Mouse (Mus musculus) heart, adult 2 months (tissue): Measurements from ENCODE around the gene Plscr2. TPM values are rescaled to one million over a fixed set of nuclear protein-coding genes. Genes with fewer than 3 reads are reported as not detected.

Experiments used
- DNase-seq, 2 experiments: peaks; one replicate each; pipeline ENCODE4 v3.0.0; 2021
- H3K27ac ChIP-seq: fragments of 200-600 bp; 2 replicates; pipeline ENCODE4 v1.8.1; 2022
- H3K27me3 ChIP-seq: fragments of 200-500 bp; 2 replicates; pipeline ENCODE4 v1.6.1; 2012; ENCODE audit warnings: mild to moderate bottlenecking, low read length, inconsistent platforms, mixed read lengths; ENCODE audit not compliant: control insufficient read depth, insufficient read depth
- H3K36me3 ChIP-seq: fragments of 200-500 bp; 2 replicates; pipeline ENCODE4 v1.6.1; 2012; ENCODE audit warnings: low read length, inconsistent platforms; ENCODE audit not compliant: control insufficient read depth, insufficient read depth
- H3K4me1 ChIP-seq: fragments of 200-500 bp; 2 replicates; pipeline ENCODE4 v1.6.1; 2011; ENCODE audit warnings: low read length; ENCODE audit not compliant: control insufficient read depth, insufficient read depth
- H3K4me3 ChIP-seq: fragments of 200-600 bp; 2 replicates; pipeline ENCODE4 v1.8.1; 2022
- H3K79me2 ChIP-seq: fragments of 200-500 bp; replicated peaks from 2 replicates; pipeline ENCODE4 v1.6.1; 2012; ENCODE audit warnings: mild to moderate bottlenecking, inconsistent platforms, low read length, moderate library complexity, mixed read lengths; ENCODE audit not compliant: control insufficient read depth, insufficient read depth
- H3K9ac ChIP-seq: fragments of 200-500 bp; 2 replicates; pipeline ENCODE4 v1.6.1; 2012; ENCODE audit warnings: low read depth, mild to moderate bottlenecking, control low read depth, inconsistent platforms, low read length, mixed read lengths
- CTCF ChIP-seq: fragments of 200-600 bp; IDR thresholded peaks from 2 replicates; pipeline ENCODE4 v1.8.1; 2022; ENCODE audit warnings: antibody characterized with exemption, mild to moderate bottlenecking, moderate library complexity
- EP300 ChIP-seq: fragments of 200-500 bp; IDR thresholded peaks from 2 replicates; pipeline ENCODE4 v1.6.1; 2011; ENCODE audit warnings: low read depth, low read length, control low read depth; ENCODE audit not compliant: insufficient read depth
- POLR2A ChIP-seq: fragments of 200-500 bp; IDR thresholded peaks from 2 replicates; pipeline ENCODE4 v1.6.1; 2011; ENCODE audit warnings: mild to moderate bottlenecking, low read depth, low read length, control low read depth; ENCODE audit not compliant: insufficient read depth
- WGBS: fragments of 180-500 bp; shearing (Covaris S2); methylation state at CpG from one replicate; pipeline ENCODE4 v1.1.7; 2018; 5-methylcytosine and 5-hydroxymethylcytosine counted together
- intact Hi-C: fragments of 180-260 bp; cut with DNase I; formaldehyde crosslinking; loops from one replicate; pipeline ENCODE4 v1.15.1; 2025
- long read RNA-seq: library from polyadenylated mRNA; stranded (forward); transcript quantifications from one replicate; pipeline ENCODE4 v2.0.0, GENCODE M21; 2021
- polyA plus RNA-seq: library from polyadenylated mRNA; depleted of rRNA; stranded (reverse); fragments of >200 nt; gene quantifications from 2 replicates; pipeline ENCODE4 v1.2.3, GENCODE M21; 2012; rRNA removed
- total RNA-seq, 2 experiments: library from RNA; stranded (reverse); gene quantifications; 2 replicates each; pipeline ENCODE4 v1.2.3; 2021

Gene Plscr2
- 10 to 100 TPM; 25.1 to 27.1 TPM for total RNA-seq
- 12.1 and 21.0 TPM in 2 replicates for polyA plus RNA-seq
- long read RNA-seq, transcript Plscr2-205 (8 exons, 1,900 nt) = major isoform, 14 of 23 reads
- long read RNA-seq, partial matches to known transcripts = 0 of 23 reads
- long read RNA-seq, other reads (novel, unspliced or antisense) = 6 of 23 reads

DNA sequence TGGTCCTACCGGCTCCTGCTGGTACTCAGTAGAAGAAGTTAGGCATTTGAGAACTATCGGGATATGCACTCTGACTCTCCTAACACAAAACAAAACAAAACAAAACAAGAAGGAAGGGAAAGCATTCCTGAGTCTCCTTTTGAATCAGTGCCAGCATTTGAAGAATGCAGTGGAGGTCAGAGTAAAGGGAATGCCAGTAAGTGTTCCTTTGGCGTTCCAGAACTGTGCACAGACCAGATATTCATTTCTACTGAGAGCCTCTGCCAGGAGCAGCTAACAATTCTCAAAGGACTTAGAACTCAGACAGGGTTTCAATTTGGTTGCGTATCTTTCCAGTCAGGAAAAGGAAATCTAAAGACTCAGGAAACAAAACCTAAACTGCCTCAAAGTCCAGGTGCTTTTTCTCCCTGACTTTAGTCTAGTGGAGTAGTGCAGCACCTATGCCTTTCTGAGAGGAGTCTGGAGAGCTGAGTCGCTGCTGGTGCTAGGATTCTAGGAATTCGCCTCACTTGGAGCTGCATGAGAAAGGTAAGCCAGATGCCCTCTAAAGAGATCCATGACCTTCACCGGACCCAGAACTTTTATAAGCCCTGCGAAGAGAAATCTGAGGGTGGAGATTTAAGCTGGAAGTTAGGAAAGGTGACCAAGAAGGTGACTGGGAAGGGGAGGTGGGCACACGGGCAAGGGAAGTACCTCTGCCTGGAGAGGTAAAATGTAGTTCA is at the start of gene Plscr2:
TSS of gene Plscr2 (plus strand) at position 117 of the 722 bp plus-strand sequence.
- Histone ChIP-seq H3K9ac (peak within 1 kb of the TSS; percentile 99), H3K27ac (peak within 1 kb of the TSS; percentile 97), H3K4me1 (peaks cover 9% of the 10 kb centered on the region), H3K27me3 (no peaks in the 10 kb centered on the region), H3K79me2 (no peaks in the 10 kb centered on the region), H3K4me3 (peak within 1 kb of the TSS; percentile 50), H3K36me3 (peaks cover 23% of the 10 kb centered on the region)
- WGBS = 19% methylated on average over 9 of the region's 9 CpGs
- DNase-seq = peak in 1 of 2 experiments; percentile 56
- intact Hi-C loops = loop anchor here (1.0 to 10.0 kb wide), 6 partner anchors 25 to 269 kb away; partner anchors contain the start of genes Plod2 and Plscr4
- TF ChIP-seq CTCF = no peak
- TF ChIP-seq POLR2A = peak; percentile 70

DNA sequence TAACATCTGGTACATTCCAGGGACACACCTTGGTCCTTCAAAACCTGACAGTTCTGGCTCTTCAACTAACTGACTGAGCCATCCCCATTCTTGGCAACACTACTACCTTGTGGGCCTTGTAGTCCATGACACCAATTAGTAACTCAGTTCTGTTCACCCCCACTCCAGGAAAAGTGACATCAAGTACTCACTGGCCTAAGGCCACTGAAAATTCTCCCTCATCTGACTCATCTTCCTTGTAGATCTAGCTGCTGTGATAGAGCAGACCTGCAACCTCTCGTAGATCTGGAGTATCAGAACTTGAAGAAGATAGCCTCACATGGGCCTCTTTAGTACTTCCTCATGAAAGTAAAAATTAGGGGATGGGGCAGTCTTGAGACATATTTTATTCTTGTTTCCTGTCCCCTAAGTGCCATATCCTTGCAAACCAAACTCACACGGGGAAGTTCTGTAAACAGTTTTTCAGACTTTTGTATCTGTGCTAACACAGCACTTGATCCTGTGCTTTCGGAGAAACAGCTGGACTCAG is 49.2 kb upstream of the Plscr2 start:
- H3K4me1 ChIP-seq = peaks cover 6% of the 10 kb centered on the region
- intact Hi-C loops = no loop called here
- peaks cover 8% of the 10 kb centered on the region for H3K36me3 ChIP-seq
- no peak for DNase-seq
- peak overlapping the region; percentile 18 for H3K4me3 ChIP-seq
- WGBS = 53% methylated on average over 3 of the region's 3 CpGs
- H3K27me3 ChIP-seq = no peaks in the 10 kb centered on the region
- H3K9ac ChIP-seq = peak overlapping the region; percentile 30; the same call in 1 of the 2 replicates
- TF ChIP-seq POLR2A (no peak), EP300 (no peak), CTCF (no peak)
- H3K79me2 ChIP-seq = no peaks in the 10 kb centered on the region
- H3K27ac ChIP-seq = peak overlapping the region; percentile 86

DNA sequence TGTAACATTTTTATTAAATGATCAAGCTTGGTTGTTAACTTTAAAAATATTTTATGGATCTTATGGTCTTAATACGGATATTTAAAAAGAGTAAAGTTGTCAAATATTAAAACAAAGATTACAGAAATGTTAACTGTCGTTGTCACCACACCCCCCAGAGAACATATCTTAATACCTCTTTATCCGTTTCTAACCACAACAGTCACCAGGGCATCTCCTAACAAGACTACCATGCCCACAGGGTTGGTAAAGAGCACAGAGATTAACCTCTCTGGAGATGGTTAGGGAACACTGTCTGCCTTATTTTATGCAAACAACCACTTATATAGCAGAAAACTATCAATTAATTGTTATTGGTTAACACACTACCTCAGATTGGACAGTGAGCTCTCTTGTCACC is 48.6 kb upstream of the Plscr2 start:
- no peaks in the 10 kb centered on the region for H3K27me3 ChIP-seq
- peaks cover 6% of the 10 kb centered on the region for H3K4me1 ChIP-seq
- H3K4me3 ChIP-seq = peak overlapping the region; percentile 18
- 74% methylated on average over 3 of the region's 3 CpGs for WGBS
- intact Hi-C loops = no loop called here
- H3K9ac ChIP-seq = no peak overlapping the region
- TF ChIP-seq CTCF (no peak), EP300 (no peak), POLR2A (no peak)
- peaks cover 8% of the 10 kb centered on the region for H3K36me3 ChIP-seq
- H3K27ac ChIP-seq = peak overlapping the region; percentile 86
- H3K79me2 ChIP-seq = no peaks in the 10 kb centered on the region
- no peak for DNase-seq

DNA sequence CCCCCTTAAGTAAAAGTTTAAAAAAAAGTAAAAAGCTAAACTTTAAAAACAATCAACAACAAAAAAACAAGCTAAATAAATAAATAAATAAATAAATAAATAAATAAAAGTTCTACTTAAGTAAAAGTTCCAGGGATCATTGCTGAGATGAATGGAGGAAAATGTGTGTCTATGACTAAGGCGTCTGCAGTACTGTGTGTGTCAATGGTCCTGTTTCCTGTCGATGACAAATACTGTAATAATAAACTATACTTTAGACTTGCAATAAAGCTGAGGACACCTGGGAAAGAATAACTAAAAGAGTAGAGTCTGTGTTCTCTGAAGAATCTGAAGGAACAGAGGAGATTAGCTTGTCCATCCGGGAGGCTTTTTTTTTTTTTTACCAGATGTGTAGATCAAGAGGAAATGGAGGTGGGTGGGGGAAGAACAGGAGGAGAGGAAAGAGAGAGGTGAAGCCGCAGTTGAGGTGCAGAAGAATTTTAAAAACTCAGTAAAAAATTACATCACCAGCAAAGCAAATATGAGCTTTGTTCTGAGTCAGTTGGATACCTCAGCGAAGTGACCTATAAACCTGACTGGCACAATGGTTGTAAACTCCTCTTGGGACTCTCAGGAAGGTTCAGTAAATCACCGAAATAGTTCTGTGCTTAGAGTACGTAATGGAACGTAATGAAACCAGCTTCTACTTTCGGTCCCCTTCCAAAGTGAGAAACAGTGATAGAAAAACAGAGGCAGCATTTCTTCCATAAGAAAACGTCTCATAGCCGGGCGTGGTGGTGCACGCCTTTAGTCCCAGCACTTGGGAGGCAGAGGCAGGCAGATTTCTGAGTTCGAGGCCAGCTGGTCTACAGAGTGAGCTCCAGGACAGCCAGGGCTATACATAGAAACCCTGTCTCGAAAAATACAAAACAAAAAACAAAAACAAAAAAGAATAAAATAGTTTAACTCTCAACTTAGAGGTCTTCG is 46.3 kb upstream of the Plscr2 start:
- peak overlapping the region; percentile 28 for H3K27ac ChIP-seq
- no peaks in the 10 kb centered on the region for H3K79me2 ChIP-seq
- peaks cover 8% of the 10 kb centered on the region for H3K36me3 ChIP-seq
- peaks cover 6% of the 10 kb centered on the region for H3K4me1 ChIP-seq
- no peak overlapping the region for H3K9ac ChIP-seq
- H3K4me3 ChIP-seq = no peak overlapping the region
- intact Hi-C loops = loop anchor here (2.0 kb wide), 1 partner anchor 22 kb away; no protein-coding TSS in a partner anchor
- TF ChIP-seq EP300 (no peak), POLR2A (no peak), CTCF (no peak)
- no peaks in the 10 kb centered on the region for H3K27me3 ChIP-seq
- DNase-seq = no peak
- WGBS = 77% methylated on average over 16 of the region's 16 CpGs

DNA sequence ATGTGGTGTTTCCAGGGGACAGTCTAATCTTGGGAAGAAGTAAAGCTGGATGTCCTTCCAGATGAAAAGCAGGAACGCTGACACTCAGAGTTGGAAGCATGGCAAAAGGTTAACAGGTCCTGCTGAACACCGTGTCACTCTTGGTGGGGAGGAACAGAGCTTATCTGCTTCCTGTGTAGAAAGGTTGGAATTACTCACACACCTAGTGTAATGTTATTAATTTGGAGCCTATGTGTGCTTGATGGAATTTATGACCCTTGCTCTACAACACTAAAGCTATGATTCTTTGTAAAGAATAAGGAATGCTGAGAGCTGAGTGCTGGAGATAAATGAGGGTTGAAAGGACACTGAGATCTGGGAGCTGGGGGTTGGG is 45.6 kb upstream of the Plscr2 start:
- Histone ChIP-seq H3K4me3 (no peak overlapping the region), H3K27ac (peak overlapping the region; percentile 28; the same call in 1 of the 2 replicates), H3K79me2 (no peaks in the 10 kb centered on the region), H3K9ac (no peak overlapping the region), H3K27me3 (no peaks in the 10 kb centered on the region), H3K4me1 (peaks cover 1% of the 10 kb centered on the region; the same call in 1 of the 2 replicates), H3K36me3 (peaks cover 6% of the 10 kb centered on the region; the same call in 1 of the 2 replicates)
- TF ChIP-seq POLR2A = no peak
- intact Hi-C loops = loop anchor here (2.0 kb wide), 1 partner anchor 21 kb away; no protein-coding TSS in a partner anchor
- 19% methylated on average over 2 of the region's 2 CpGs for WGBS
- no peak for DNase-seq
